Mouse (Mus musculus) heart, embryonic 16.5 days (tissue): ENCODE measurements around the gene Ski. TPM values are rescaled to one million over a fixed set of nuclear protein-coding genes. Genes with fewer than 3 reads are reported as not detected.

Experiments used
- ATAC-seq: fragments of 200-750 bp; cut with Nextera tagmentation; replicated peaks from 2 replicates; pipeline ENCODE4 v1.8.0; 2017; ENCODE audit warnings: moderate number of reproducible peaks; ENCODE audit not compliant: insufficient read depth, low FRiP score; ENCODE audit errors: extremely low read depth
- H3K27ac ChIP-seq: fragments of 300-500 bp; sonication (generic); 2 replicates; pipeline ENCODE4 v1.5.1; 2014; ENCODE audit warnings: mild to moderate bottlenecking, low read length, control low read depth, moderate library complexity
- H3K27me3 ChIP-seq: fragments of 300-500 bp; sonication (generic); 2 replicates; pipeline ENCODE4 v1.6.1; 2014; ENCODE audit warnings: low read length, mixed read lengths; ENCODE audit not compliant: control insufficient read depth, insufficient read depth
- H3K36me3 ChIP-seq: fragments of 300-500 bp; sonication (generic); 2 replicates; pipeline ENCODE4 v1.6.1; 2014; ENCODE audit not compliant: control insufficient read depth, insufficient read depth
- H3K4me1 ChIP-seq: fragments of 300-500 bp; sonication (generic); 2 replicates; pipeline ENCODE4 v1.6.1; 2014; ENCODE audit warnings: low read length, mixed read lengths; ENCODE audit not compliant: control insufficient read depth, insufficient read depth
- H3K4me2 ChIP-seq: fragments of 300-500 bp; sonication (generic); 2 replicates; pipeline ENCODE4 v1.6.1; 2014; ENCODE audit warnings: low read depth, mild to moderate bottlenecking, control low read depth, low read length
- H3K4me3 ChIP-seq: fragments of 300-500 bp; sonication (generic); 2 replicates; pipeline ENCODE4 v1.5.1; 2014; ENCODE audit warnings: mild to moderate bottlenecking, control low read depth, low read length
- H3K9ac ChIP-seq: fragments of 300-500 bp; sonication (generic); 2 replicates; pipeline ENCODE4 v1.6.1; 2014; ENCODE audit warnings: low read length, control low read depth
- H3K9me3 ChIP-seq: fragments of 300-500 bp; sonication (generic); replicated peaks from 2 replicates; pipeline ENCODE4 v1.6.1; 2016; ENCODE audit warnings: low read length; ENCODE audit not compliant: control insufficient read depth
- WGBS: fragments of 180-500 bp; shearing (Covaris S2); extraction: QIAGEN DNeasy Blood & Tissue Kit; methylation state at CpG from one replicate; pipeline ENCODE4 v1.1.7; 2014; 5-methylcytosine and 5-hydroxymethylcytosine counted together
- polyA plus RNA-seq: library from polyadenylated mRNA; unstranded; fragments of >200 nt; fragmentation: Nextera tagmentation; extraction: Ambion mirVana; gene quantifications from 2 replicates; pipeline ENCODE4 v1.2.1, GENCODE M21; 2015

Gene Ski
- 12.1 and 12.3 TPM in 2 replicates for polyA plus RNA-seq

DNA sequence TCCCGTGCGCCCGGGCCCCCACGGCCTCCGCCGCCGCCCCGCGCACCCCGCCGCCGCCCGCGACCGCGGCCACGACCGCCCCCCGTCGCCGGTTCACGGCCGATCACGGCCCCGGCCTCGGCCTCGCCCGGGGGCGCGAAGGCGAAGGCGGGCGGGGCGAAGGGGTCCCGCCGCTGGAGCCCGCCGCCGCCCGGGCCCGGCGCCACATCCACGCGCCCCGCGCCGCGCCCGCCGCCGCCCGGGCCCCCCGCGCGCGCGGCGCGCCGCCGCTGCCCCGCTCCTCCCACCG lies at the start of gene Ski:
Ski (minus strand) TSS at position 41 of the 289 bp plus-strand sequence.
- no peak for ATAC-seq
- Histone ChIP-seq H3K27me3 (no peaks in the 10 kb centered on the region), H3K36me3 (no peaks in the 10 kb centered on the region), H3K4me1 (peaks cover 33% of the 10 kb centered on the region), H3K9ac (peak within 1 kb of the TSS; percentile 97), H3K9me3 (no peaks in the 10 kb centered on the region), H3K4me3 (peak within 1 kb of the TSS; percentile 90), H3K4me2 (peak within 1 kb of the TSS; percentile 90), H3K27ac (peak within 1 kb of the TSS; percentile 94)
- WGBS = 1% methylated on average over 33 of the region's 63 CpGs

- Histone ChIP-seq H3K4me3 (no peak overlapping the region), H3K4me2 (no peak overlapping the region), H3K9me3 (no peaks in the 10 kb centered on the region), H3K27ac (no peak overlapping the region), H3K4me1 (peaks cover 3% of the 10 kb centered on the region; the same call in 1 of the 2 replicates), H3K27me3 (no peaks in the 10 kb centered on the region), H3K9ac (no peak overlapping the region), H3K36me3 (no peaks in the 10 kb centered on the region)
- ATAC-seq = 0 out of 2 replicates have a peak, but pooled peaks have one; percentile 37
- WGBS = 16% methylated on average over 5 of the region's 5 CpGs
Measured at GRCm38 (mm10) chr4:155268382-155268781, 46.0 kb upstream of the Ski start.

DNA sequence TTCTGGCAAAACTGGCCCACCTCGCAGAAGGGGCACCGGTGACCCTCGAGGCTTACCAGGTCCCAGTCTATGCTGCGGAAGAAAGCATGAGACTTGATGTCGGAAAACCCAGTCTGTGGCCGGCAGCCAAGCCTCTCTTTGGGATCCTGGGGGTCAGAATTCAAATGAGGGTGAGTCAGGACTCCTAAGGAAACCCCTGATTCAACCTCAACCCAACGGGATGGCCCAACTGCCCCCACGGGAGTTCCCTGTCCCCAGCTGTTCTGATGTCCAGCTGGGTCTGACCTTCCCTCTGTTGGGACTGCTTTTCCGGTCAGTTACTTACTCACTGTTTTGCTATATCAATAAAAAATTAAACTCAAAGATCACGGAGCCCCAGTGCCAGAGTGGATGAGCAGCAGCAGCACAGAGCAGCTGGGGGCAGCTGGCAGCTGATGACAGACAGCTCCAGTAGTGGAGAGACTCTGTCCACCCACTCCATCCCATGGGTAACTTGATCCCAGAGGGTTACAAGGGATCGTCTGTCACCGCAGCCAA lies 45.3 kb upstream of the Ski start:
- H3K4me3 ChIP-seq = no peak overlapping the region
- peaks cover 3% of the 10 kb centered on the region; the same call in 1 of the 2 replicates for H3K4me1 ChIP-seq
- no peak overlapping the region for H3K27ac ChIP-seq
- H3K27me3 ChIP-seq = no peaks in the 10 kb centered on the region
- no peaks in the 10 kb centered on the region for H3K9me3 ChIP-seq
- no peak for ATAC-seq
- 41% methylated on average over 12 of the region's 12 CpGs for WGBS
- H3K36me3 ChIP-seq = no peaks in the 10 kb centered on the region
- no peak overlapping the region for H3K4me2 ChIP-seq
- H3K9ac ChIP-seq = no peak overlapping the region

DNA sequence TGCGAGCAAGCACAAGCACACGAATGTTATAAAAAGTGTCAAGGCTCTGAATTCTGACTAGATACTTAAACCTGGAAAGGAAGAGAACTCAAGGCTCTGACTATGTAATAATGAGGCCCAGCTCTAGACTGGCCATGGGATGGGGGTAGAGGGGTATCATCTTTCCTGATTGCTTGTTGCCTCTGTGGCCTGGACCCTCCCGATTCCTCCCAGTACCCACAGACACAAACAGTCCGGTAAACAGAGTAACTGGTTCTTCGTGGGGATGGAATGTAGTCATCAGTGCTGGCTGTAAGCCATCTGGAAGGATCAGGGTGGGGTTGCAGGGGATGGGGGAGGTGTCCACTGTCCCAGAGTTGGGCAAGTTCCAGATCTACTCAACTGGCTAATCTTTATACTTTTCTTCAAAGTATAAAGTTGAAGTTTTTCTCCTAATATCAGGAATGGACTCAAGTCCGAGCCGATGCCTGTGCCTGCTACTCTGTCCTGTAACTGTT lies 44.7 kb upstream of the Ski start:
- no peaks in the 10 kb centered on the region for H3K27me3 ChIP-seq
- no peaks in the 10 kb centered on the region for H3K9me3 ChIP-seq
- H3K4me3 ChIP-seq = no peak overlapping the region
- 51% methylated on average over 7 of the region's 7 CpGs for WGBS
- H3K36me3 ChIP-seq = no peaks in the 10 kb centered on the region
- no peak overlapping the region for H3K4me2 ChIP-seq
- peaks cover 3% of the 10 kb centered on the region; the same call in 1 of the 2 replicates for H3K4me1 ChIP-seq
- H3K27ac ChIP-seq = no peak overlapping the region
- H3K9ac ChIP-seq = no peak overlapping the region
- ATAC-seq = no peak

DNA sequence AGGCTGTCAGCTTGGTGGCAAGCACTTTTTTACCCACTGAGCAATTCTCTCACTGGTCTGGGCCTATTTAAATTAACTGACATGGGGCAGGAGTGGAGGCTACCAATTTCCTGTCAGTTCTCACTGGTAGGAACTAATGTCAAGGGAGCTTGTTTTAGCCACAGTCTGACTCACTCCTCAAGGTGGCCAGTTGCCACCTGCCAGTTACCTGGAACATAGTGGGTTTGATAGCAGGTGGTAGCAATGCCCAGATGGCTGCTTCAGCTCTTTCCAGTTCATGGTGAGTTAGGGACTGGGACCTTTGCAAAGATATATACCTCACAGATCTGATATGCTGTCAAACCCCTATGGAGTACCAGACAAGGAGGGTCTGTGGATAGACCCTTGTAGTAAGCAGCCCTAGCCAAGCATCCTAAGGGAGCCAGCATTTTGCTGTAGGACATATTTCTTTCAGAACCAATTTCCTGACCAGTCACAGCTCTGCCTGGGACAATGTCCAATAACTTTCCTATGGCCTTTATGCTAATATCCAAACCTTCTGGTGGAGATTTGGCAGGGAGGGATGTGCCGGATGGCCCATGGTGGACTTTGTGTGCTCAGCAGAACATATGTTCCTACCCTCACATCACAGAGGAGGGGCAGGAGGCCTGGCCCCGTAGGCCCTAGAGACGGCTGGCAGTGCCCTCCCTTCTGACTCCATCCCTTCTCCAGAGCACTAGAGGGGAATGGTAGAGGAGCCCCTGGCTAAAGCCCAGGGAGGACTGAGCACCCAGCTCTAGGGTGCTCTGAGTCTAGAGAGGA lies 42.3 kb upstream of the Ski start:
- no peak overlapping the region for H3K4me2 ChIP-seq
- ATAC-seq = no peak
- no peak overlapping the region for H3K9ac ChIP-seq
- H3K4me3 ChIP-seq = no peak overlapping the region
- H3K27ac ChIP-seq = no peak overlapping the region
- peaks cover 3% of the 10 kb centered on the region; the same call in 1 of the 2 replicates for H3K4me1 ChIP-seq
- no peaks in the 10 kb centered on the region for H3K27me3 ChIP-seq
- H3K36me3 ChIP-seq = no peaks in the 10 kb centered on the region
- peaks cover 4% of the 10 kb centered on the region; the same call in 1 of the 2 replicates for H3K9me3 ChIP-seq
- WGBS = 80% methylated on average over 3 of the region's 3 CpGs

DNA sequence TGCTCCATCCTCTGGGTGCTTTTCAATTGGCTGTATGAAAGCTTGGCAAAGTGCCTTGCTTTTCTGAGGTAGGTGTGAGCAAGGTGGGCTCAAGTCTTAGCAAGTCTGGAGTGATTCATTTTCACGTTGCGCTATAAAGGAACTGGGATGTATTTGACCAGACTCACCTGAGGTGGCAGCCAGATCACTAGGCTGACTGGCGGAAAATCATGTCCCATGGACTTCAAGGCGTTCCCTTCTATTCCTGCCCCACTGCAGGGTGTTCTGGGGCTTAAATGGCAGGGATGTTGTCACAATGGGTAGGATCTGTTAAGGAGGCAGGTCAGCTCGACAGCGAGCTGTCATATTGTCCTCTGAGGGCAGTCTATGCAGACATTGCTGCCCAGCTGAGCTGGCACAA lies 29.9 kb upstream of the Ski start:
- WGBS = 80% methylated on average over 6 of the region's 6 CpGs
- peaks cover 2% of the 10 kb centered on the region; the same call in 1 of the 2 replicates for H3K36me3 ChIP-seq
- H3K4me1 ChIP-seq = peaks cover 10% of the 10 kb centered on the region
- no peak for ATAC-seq
- no peak overlapping the region for H3K4me3 ChIP-seq
- H3K27me3 ChIP-seq = no peaks in the 10 kb centered on the region
- H3K27ac ChIP-seq = no peak overlapping the region
- peaks cover 3% of the 10 kb centered on the region; the same call in 1 of the 2 replicates for H3K9me3 ChIP-seq
- H3K9ac ChIP-seq = no peak overlapping the region
- H3K4me2 ChIP-seq = no peak overlapping the region

DNA sequence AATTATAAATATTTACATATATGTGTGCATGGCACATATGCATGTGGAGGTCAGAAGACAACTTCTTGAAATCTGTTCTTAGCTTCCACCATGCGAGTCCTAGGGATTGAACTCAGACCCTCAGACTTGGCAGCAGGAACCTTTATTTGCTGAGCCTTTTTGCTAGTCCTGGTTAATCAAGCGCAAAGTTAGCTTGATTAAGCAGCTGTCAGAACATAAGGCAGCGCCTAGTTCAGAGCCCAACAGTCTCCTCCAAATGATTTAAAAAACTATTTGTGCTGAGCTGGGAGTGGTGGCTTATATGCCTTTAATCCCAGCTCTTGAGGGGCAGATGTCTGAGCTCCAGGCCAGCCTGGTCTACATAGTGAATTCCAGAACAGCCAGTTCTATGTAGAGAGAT lies 28.8 kb upstream of the Ski start:
- WGBS = 74% methylated on average over 3 of the region's 3 CpGs
- Histone ChIP-seq H3K27ac (no peak overlapping the region), H3K9ac (no peak overlapping the region), H3K27me3 (no peaks in the 10 kb centered on the region), H3K36me3 (peaks cover 2% of the 10 kb centered on the region; the same call in 1 of the 2 replicates), H3K4me1 (peaks cover 10% of the 10 kb centered on the region), H3K4me2 (peak overlapping the region; percentile 96), H3K9me3 (peaks cover 3% of the 10 kb centered on the region; the same call in 1 of the 2 replicates), H3K4me3 (no peak overlapping the region)
- ATAC-seq = no peak

- H3K4me3 ChIP-seq = peak overlapping the region; percentile 60
- H3K9ac ChIP-seq = peak overlapping the region; percentile 88
- H3K4me1 ChIP-seq = peaks cover 10% of the 10 kb centered on the region
- peaks cover 2% of the 10 kb centered on the region; the same call in 1 of the 2 replicates for H3K36me3 ChIP-seq
- 17% methylated on average over 23 of the region's 23 CpGs for WGBS
- no peaks in the 10 kb centered on the region for H3K27me3 ChIP-seq
- ATAC-seq = peak; percentile 11; the same call in 1 of the 2 replicates
- H3K4me2 ChIP-seq = peak overlapping the region; percentile 96
- peak overlapping the region; percentile 99 for H3K27ac ChIP-seq
- peaks cover 3% of the 10 kb centered on the region; the same call in 1 of the 2 replicates for H3K9me3 ChIP-seq
Measured at GRCm38 (mm10) chr4:155250361-155251117, 28.1 kb upstream of the Ski start.
